Mouse (Mus musculus): ENCODE results near the gene Fubp3.

DNA sequence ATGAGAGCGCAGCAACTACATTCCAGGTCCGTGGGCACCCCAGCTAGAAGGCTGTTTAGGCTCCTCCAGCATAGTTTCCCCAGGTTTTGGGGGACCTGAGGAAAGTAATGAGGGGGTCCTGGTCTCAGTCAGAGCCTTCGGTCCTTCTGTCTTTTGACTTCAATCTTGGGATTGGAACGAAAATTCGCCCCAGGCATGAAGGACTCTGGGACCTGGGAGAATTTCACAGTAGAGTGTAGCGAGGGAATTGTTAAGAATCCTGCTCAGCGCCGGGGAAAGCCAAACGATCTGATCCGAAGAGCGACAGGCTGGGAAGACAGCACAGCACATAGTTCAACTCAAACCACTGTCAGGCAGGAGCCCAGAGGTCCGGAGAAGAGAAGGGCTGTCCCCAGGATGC, 64.9 kb downstream of the Fubp3 start:
- TF ChIP-seq CTCF (IDR thresholded peaks at IDR 0.05; ENCODE audit: control insufficient read depth, insufficient read depth, low read length): no peak
- no peak for TF ChIP-seq POLR2A (IDR thresholded peaks at IDR 0.05; ENCODE audit: borderline replicate concordance, control insufficient read depth, low read depth, low read length)

Measured in bone marrow, adult 2 months (tissue).